Mouse (Mus musculus) cerebellum, adult 9-10 months (tissue): ENCODE data around the gene Spata5.

ENCODE experiments used
- DNase-seq: peaks from one replicate; pipeline ENCODE4 v3.0.0; 2022

Gene Spata5

DNA sequence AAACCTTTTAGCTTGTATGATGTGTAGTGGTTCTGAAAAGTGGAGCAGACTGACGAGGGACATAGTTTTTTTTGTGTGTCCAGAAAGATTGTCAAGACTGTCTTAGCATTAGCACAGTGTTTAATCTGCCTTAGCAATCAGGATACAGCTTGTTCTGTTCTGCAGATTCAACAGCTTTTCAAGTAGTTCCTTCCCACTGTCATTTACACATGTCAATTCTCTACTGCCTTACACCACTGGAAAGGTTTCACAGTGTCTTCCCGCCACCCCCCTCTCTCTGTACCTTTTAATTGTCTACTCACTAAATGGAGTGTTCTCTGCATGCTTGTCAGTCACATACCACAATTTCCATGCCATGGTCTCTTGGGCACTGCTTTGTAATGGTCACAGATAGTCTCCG lies 1.5 kb downstream of the Spata5 start:
- DNase-seq = no peak

DNA sequence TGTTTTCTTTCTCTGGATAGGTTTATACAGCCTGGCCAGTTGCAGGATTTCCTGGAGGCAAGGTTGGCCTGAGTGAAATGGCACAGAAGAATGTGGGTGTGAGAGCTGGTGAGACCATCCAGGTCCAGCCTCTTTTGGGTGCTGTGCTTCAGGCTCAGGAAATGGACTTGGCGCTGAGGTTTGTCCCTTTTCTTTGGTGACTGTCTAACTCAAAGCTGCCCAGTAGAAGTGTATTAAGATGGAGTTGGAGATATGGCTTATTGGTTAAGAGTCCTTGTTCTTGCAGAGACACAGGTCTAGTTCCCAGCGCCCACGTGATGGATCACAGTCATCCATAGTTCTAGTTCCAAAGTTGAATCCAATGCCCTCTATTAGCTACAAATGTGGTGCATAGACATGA lies 6.4 kb downstream of the Spata5 start:
- DNase-seq = no peak

- no peak for DNase-seq
Measured at GRCm38 (mm10) chr3:37430359-37430758, 10.7 kb downstream of the Spata5 start.

- no peak for DNase-seq
Measured at GRCm38 (mm10) chr3:37439770-37440169, 20.1 kb downstream of the Spata5 start.

GRCm38 (mm10) chr3:37443409-37443808 lies 23.7 kb downstream of the Spata5 start:
- DNase-seq = no peak

DNA sequence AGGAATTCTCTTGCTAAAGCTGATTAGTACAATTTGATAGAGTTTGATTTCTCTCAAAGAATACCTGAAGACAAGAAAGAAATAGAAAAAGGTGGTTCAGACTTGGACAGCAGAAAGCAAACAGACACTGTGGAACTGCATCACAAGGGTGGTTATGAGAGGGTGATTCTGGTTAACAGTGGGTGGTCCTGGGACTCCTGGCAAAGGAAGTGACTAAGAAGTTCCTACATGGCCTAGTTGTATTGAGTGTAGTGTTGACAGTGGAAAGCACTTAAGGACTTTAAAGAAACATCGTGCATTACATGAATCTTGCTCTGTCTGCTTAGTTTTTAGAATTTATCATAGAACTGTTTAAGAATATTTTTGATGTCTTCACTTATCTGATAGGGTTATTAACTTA lies 36.3 kb downstream of the Spata5 start:
- no peak for DNase-seq

- DNase-seq = peak; percentile 13
Measured at GRCm38 (mm10) chr3:37468170-37468569, 48.5 kb downstream of the Spata5 start.

DNA sequence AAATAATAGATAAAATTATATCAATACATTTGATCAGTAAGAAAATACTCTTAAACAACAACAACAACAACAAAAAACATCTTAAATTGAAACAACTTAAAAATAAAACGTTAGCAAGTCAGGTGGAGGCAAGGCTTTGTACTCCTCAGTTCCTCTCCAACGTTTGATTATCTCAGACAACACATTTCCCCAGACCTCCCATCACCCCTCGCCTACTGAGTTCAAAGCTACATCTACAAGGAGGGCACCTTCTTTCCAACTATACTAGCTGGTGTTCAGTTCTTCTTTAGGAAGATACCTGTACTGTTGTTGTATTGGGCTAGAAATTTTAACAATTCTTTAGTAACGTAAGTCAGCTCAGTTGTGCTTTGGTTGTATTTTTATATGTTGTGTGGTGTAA lies 49.7 kb downstream of the Spata5 start:
- DNase-seq = no peak

GRCm38 (mm10) chr3:37470867-37471266 lies 51.2 kb downstream of the Spata5 start:
- DNase-seq = no peak

GRCm38 (mm10) chr3:37472461-37472860 lies 52.8 kb downstream of the Spata5 start:
- DNase-seq = no peak

DNA sequence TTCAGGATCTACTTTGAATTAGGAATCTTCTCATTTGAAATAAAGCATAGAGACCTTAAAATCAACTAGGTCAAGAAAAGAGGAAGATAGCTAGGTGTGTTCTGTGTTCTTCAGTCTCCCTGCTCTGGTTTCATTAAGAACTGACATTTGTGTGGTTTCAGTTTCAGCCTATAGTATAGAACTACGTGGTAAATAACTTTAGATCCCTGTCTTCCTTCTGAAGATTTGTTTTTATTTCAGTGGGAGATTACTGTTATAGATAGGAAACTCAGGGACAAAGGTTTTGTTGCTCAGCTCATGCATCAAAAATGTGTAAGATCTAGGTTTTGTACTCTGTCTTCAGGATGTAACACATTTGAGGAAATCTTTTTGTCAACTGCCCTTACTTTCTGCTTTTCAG lies 56.8 kb downstream of the Spata5 start:
- DNase-seq = no peak

- no peak for DNase-seq
Measured at GRCm38 (mm10) chr3:37477438-37478188, 57.9 kb downstream of the Spata5 start.

- DNase-seq = no peak
Measured at GRCm38 (mm10) chr3:37479771-37480170, 60.1 kb downstream of the Spata5 start.

GRCm38 (mm10) chr3:37481295-37481694 lies 61.6 kb downstream of the Spata5 start:
- no peak for DNase-seq

DNA sequence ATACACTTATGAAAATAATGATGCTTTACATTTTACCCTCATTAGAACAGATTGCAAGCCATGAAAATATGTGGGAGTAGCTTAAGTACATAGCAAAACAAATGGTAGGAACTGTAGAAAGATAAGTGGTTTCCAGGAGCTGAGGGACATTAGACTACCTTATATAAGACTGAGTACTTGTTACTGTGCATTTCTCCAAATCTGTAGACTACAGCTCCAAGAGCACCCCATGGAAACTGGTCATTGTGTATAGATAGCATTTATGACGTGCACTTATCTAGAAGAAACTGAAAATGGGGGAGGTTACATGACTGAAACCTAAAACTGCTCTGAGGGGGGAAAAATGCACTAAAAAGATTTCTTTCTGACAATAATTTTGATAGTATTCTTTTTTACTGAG lies 63.0 kb downstream of the Spata5 start:
- DNase-seq = no peak

DNA sequence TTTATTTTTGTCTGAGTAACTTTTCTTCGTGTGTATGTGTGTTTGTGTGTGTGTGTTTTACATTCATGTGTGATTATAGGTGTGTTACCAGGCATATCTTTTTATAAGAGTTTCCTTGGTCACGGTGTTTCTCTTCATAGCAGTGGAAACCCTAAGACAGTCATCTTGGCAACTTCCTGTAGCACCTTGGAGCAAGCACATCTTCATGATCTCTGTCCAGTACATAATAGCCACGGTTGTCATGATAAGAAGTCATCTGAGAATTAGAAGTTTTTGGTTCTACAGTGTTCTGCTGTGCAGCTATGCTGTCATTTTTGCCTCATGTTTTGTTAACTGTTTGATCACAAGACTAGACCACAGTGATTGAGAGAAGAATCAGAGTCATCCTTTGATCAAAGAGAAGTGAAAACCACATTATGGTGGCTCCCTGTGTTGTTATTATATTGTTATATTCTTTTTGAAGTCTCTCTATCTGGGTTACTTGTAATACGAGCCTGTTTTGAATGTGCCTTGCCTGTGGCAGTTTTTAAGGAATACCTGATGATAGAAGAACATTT lies 64.1 kb downstream of the Spata5 start:
- DNase-seq = no peak

GRCm38 (mm10) chr3:37487639-37488038 lies 67.9 kb downstream of the Spata5 start:
- DNase-seq = no peak

DNA sequence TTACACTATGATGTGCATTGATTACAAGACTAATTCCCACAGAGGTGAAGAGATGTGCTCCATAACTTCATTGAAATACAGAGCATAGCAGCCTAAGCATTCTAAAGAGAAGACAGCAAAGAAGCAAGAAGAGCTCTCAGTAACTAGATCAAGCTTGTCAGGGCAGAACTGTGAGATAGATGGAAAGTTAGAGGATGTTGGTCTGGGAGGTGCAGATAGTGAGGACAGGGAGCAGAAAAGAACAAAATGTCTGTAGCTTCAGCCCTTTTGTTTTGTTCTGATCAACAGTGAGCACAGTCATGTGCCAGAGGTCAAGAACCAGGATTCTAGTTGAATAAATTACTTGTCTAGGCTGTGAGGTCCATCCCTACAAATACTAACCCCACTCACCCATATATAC lies 68.5 kb downstream of the Spata5 start:
- DNase-seq = no peak

GRCm38 (mm10) chr3:37490025-37490424 lies 70.3 kb downstream of the Spata5 start:
- DNase-seq = no peak

GRCm38 (mm10) chr3:37500939-37501338 lies 81.2 kb downstream of the Spata5 start:
- DNase-seq = no peak

GRCm38 (mm10) chr3:37502552-37502951 lies 82.9 kb downstream of the Spata5 start:
- no peak for DNase-seq

GRCm38 (mm10) chr3:37503846-37504245 lies 84.2 kb downstream of the Spata5 start:
- no peak for DNase-seq

DNA sequence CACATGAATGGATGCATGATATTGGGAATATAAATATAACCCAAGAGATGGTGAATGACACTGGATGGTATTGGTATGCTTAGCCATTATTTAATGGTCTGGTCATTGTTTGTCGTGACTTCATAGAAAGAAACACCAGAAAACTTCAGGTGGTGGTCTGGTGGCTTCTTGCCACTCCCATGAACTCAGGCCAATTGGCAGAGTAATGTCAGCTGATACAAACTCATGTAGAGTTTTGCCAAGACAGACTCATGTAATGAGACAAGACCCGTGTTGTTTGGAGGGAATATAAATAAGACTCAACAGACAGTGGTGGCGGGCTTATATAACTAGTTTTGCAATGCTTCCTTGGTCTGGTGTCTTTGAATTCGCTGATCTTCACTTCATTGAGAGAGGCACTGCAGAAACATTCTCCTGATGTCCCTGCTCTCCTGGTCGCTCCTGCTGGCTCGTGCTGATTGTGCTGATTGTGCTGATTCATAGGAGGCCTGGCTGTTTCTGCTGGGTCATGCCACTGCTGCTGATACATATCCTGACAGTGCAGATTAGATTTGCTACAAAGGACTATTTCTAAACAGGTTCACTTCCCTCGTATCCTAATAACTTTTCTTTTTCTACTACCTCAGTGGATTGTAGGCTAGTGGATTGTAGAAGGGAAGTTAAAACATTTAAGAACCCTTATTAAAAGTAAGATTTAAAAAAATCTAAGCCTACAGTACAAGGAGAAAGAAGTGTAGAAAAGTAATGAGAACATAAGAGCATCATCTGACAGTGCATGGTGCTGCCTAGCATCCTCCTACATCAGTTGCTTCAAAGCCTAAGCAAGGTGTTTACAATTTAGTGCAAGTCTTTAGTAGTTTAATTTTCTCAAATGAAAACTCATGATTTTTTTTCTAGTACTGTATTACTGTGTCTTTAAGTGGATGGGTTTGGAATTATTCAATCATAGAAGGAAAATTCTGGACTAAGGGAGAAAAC lies 90.6 kb downstream of the Spata5 start:
- DNase-seq = no peak

DNA sequence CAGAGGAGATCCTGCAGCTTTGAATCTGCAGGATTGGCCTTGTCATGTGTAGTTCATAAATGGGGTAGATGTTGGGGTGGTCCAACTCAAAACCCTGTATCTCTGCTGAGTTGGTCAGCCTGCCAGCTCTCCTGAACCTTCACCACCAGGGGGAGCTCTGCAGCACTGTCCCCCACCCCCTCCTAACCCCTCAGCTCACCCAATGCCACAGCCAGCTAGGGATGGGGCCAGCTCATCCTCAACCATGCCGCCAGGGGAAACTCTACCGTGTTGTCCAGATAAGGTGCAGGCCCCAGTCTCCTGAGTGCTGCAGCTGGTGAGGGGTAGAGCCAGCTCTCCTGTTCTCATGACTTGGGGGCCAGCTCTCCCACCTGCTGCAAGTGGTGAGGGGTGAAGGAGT lies 95.8 kb downstream of the Spata5 start:
- DNase-seq = no peak
